Mouse (Mus musculus) regulatory T cell (primary cell): ENCODE results near the gene Iqschfp.

Source experiments
- in situ Hi-C: fragments of 300-600 bp; cut with MboI, MseI; formaldehyde crosslinking; loops from one replicate; pipeline ENCODE4 v1.15.1; 2025; ENCODE audit warnings: high pct_unique_total_duplicates

Gene Iqschfp

GRCm38 (mm10) chr3:68568716-68569115, 676.7 kb downstream of the Iqschfp start:
- in situ Hi-C loops = no loop called here

GRCm38 (mm10) chr3:68570319-68570718, 678.3 kb downstream of the Iqschfp start:
- in situ Hi-C loops = no loop called here

- in situ Hi-C loops = no loop called here
Measured at GRCm38 (mm10) chr3:68572249-68573225, 680.5 kb downstream of the Iqschfp start.

- in situ Hi-C loops = no loop called here
Measured at GRCm38 (mm10) chr3:68573226-68573624, 681.2 kb downstream of the Iqschfp start.

GRCm38 (mm10) chr3:68574097-68574496, 682.1 kb downstream of the Iqschfp start:
- in situ Hi-C loops = no loop called here

GRCm38 (mm10) chr3:68574565-68574964, 682.5 kb downstream of the Iqschfp start:
- in situ Hi-C loops = no loop called here

GRCm38 (mm10) chr3:68575636-68576340, 683.8 kb downstream of the Iqschfp start:
- in situ Hi-C loops = no loop called here

GRCm38 (mm10) chr3:68576431-68576830, 684.4 kb downstream of the Iqschfp start:
- in situ Hi-C loops = no loop called here

GRCm38 (mm10) chr3:68576948-68577347, 684.9 kb downstream of the Iqschfp start:
- in situ Hi-C loops = no loop called here

- in situ Hi-C loops = no loop called here
Measured at GRCm38 (mm10) chr3:68581591-68581990, 689.6 kb downstream of the Iqschfp start.

- in situ Hi-C loops = no loop called here
Measured at GRCm38 (mm10) chr3:68582103-68582740, 690.2 kb downstream of the Iqschfp start.

GRCm38 (mm10) chr3:68583031-68583693, 691.1 kb downstream of the Iqschfp start:
- in situ Hi-C loops = no loop called here

- in situ Hi-C loops = no loop called here
Measured at GRCm38 (mm10) chr3:68583771-68584511, 691.9 kb downstream of the Iqschfp start.

GRCm38 (mm10) chr3:68585213-68585612, 693.2 kb downstream of the Iqschfp start:
- in situ Hi-C loops = no loop called here

GRCm38 (mm10) chr3:68586646-68587064, 694.6 kb downstream of the Iqschfp start:
- in situ Hi-C loops = no loop called here

GRCm38 (mm10) chr3:68587567-68588245, 695.7 kb downstream of the Iqschfp start:
- in situ Hi-C loops = no loop called here

- in situ Hi-C loops = no loop called here
Measured at GRCm38 (mm10) chr3:68589220-68589840, 697.3 kb downstream of the Iqschfp start.

GRCm38 (mm10) chr3:68590436-68590835, 698.4 kb downstream of the Iqschfp start:
- in situ Hi-C loops = no loop called here

GRCm38 (mm10) chr3:68592575-68592974, 700.5 kb downstream of the Iqschfp start:
- in situ Hi-C loops = no loop called here
